Mouse (Mus musculus) right cerebral cortex, postnatal 10 days (tissue): ENCODE data around the gene Wdr44.
"Not testable (repeated sequence)": the region's sequence is repeated elsewhere in the genome, so short reads cannot be mapped to it uniquely, and the experiment has no call there.

Source experiments
- DNase-seq, 2 experiments: peaks; one replicate each; pipeline ENCODE4 v3.0.0; 2021; ENCODE audit warnings: low spot score in 2 of 2

Wdr44 gene

GRCm38 (mm10) chrX:23833784-23834183, 140.9 kb downstream of the Wdr44 start:
- not testable (repeated sequence) for DNase-seq

GRCm38 (mm10) chrX:23840921-23841320, 148.1 kb downstream of the Wdr44 start:
- DNase-seq, result no peak
